Mouse (Mus musculus): ENCODE measurements at regions not wholly inside any gene's neighbourhood (a gene's known extent, or its start where the extent isn't known, plus 50 kb on each side); places are given as distances from the start of the nearest gene placed in this dataset.

DNA sequence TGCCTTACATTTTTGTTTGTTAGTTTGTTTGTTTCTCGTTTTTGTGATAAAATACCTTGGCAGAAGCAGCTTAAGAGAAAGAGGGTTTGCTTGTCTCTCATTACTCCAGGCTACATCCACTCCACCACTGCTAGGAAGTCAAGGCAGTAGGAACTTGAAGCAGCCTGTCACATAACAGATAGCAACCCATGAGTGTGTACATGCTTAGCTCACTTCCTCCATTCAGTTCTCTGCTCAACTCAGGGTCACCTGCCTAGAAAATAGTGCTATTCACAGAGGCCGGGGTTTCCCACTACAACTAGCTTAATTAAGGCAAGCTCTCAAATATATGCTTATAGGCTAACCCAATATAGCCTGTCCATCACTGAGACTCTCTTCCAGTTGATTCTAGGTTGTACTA, 527.0 kb upstream of the Lrrc6 start:
- Histone ChIP-seq H3K4me3 (no peak overlapping the region), H3K27ac (no peak overlapping the region)
- TF ChIP-seq CTCF (conservative IDR thresholded peaks at IDR 0.05), result no peak
- DNase-seq (ENCODE audit: low spot score in 2 of 2), result no peak

DNA sequence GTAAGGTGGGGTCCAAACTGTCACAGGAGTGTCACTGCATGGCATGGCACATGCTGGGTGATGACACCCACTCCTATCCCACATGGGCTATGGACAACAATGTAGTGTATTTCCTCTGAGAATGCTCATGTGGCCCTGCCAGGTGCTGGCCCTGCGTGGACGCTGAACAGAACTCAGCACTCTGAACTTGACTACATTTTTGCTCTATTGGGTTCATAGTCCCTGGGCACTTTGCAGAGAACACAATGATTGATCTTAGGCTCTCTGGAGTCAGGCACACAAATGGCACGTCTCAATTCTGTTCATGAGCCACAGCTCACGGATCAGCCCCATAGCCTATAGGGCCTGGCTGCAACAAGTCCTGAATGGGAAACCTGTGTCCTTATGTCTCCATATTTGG, 525.0 kb upstream of the Lrrc6 start:
- no peak overlapping the region for H3K27ac ChIP-seq
- no peak overlapping the region for H3K4me3 ChIP-seq
- no peak for DNase-seq (ENCODE audit: low spot score in 2 of 2)
- no peak for TF ChIP-seq CTCF (conservative IDR thresholded peaks at IDR 0.05)

DNA sequence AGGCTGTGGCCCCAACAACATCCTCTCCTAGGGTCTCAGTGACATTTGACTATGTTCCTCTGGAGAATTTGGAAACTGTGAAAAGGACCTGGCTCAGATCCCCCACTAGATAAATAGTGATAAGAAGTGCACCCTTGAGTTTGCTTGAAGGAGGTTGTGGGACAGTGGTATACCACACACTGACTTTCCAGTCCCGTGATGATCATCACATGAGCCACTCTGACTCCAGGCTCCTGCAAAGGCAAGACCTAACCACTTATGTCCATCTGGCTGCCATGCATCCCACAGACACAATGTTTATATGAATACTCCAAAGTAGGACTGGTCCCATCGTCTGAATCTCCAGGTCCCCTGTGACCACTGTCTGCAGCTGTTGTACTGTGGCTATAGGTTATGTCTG, 523.7 kb upstream of the Lrrc6 start:
- Histone ChIP-seq H3K27ac (no peak overlapping the region), H3K4me3 (no peak overlapping the region)
- DNase-seq (ENCODE audit: low spot score in 2 of 2), result no peak
- TF ChIP-seq CTCF (conservative IDR thresholded peaks at IDR 0.05), result no peak

DNA sequence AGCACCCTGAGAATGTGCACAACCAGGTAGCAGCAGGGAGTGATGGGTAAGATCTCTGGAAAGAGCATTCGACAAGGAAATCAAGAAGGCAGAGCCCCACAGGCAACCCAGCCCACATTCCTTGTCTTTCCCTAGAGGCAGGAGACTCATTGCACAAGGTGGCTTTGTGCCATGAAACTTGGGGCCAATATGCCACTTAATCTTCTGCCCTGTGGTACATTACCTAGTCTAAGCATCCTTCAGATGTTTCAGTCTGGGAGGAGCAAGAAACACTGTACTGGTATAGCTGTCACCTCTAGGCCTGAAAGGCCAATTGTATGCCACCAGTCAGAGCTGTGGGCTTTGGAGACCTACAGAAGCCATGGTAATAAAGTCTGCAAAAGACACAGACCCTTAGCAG, 522.4 kb upstream of the Lrrc6 start:
- Histone ChIP-seq H3K4me3 (no peak overlapping the region), H3K27ac (no peak overlapping the region)
- TF ChIP-seq CTCF (conservative IDR thresholded peaks at IDR 0.05), result no peak
- no peak for DNase-seq (ENCODE audit: low spot score in 2 of 2)

DNA sequence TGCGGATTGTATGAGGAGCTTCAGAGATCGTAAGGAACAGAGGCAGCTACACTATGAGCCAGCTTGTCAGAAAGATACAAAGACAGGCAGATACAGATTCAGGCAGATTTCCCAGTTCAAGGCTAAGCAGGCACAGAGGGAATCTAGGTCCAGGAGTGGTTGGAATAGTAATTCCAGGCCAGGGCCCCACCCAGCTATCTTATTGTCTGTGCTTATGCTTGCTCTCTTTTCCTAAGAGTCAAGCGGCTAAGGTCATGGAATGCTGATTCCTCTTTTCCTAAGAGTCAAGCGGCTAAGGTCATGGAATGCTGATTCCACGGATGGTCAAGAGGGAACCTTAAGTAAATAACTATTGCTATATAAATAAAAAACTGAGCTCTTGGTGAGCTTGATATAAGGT, 520.7 kb upstream of the Lrrc6 start:
- Histone ChIP-seq H3K4me3 (no peak overlapping the region), H3K27ac (no peak overlapping the region)
- DNase-seq (ENCODE audit: low spot score in 2 of 2), result no peak
- TF ChIP-seq CTCF (conservative IDR thresholded peaks at IDR 0.05), result no peak

DNA sequence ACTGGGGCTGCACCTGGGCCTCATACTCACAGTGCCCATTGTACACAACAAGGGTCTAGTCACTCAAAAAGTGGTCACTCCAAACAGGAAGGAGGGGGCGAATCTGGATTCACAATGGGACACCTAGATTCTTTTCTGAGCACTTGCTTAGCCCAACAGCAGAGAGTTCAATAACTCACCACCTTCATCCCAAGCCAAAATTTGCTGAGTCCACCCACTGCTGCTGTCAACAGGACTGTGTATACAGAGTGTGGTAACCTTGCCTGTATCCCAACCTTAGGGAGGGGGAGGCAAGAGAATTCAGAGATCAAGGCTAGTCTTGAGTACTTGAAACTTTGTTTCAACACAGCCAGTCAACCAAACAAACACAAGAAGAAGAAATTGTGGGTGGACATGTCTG, 519.2 kb upstream of the Lrrc6 start:
- Histone ChIP-seq H3K27ac (no peak overlapping the region), H3K4me3 (no peak overlapping the region)
- no peak for TF ChIP-seq CTCF (conservative IDR thresholded peaks at IDR 0.05)
- no peak for DNase-seq (ENCODE audit: low spot score in 2 of 2)

DNA sequence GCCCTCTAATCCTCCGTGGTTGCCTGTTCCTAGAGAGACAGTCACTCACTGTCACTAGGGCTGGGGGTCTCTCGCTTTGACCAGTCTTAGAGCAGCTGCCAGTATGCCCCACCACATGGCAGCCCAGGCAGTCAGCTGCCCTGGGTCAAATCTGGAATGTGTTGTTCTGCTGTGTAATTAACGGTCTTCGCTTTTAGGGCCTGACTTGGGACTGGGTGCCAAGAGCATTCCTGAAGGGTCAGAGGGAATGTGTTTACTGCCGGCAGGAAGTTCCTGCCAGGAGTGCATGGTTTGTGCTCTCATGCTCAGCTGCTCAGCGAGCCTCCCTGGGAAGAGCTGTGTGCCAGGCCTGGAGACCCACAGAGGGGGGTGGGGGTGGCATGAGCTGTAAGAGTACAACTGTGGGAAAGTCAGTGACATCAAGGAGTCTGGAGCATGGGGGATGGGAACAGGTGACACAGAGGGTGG, 518.5 kb upstream of the Lrrc6 start:
- no peak for TF ChIP-seq CTCF (conservative IDR thresholded peaks at IDR 0.05)
- Histone ChIP-seq H3K4me3 (no peak overlapping the region), H3K27ac (no peak overlapping the region)
- DNase-seq (ENCODE audit: low spot score in 2 of 2), result no peak

Data from layer of hippocampus, adult 2 months (tissue).